Mouse (Mus musculus) heart, embryonic 15.5 days (tissue): ENCODE results near the gene Olfr1370. TPM values are rescaled to one million over a fixed set of nuclear protein-coding genes. Genes with fewer than 3 reads are reported as not detected.
"Not testable (repeated sequence)": the region's sequence is repeated elsewhere in the genome, so short reads cannot be mapped to it uniquely, and the experiment has no call there.

ENCODE experiments used
- ATAC-seq: fragments of 200-750 bp; cut with Nextera tagmentation; replicated peaks from 2 replicates; pipeline ENCODE4 v1.8.0; 2017; ENCODE audit warnings: low read depth, moderate TSS enrichment; ENCODE audit not compliant: insufficient number of reproducible peaks, insufficient read depth, low FRiP score
- H3K27ac ChIP-seq: fragments of 300-500 bp; sonication (generic); 2 replicates; pipeline ENCODE4 v1.5.1; 2015; ENCODE audit warnings: mild to moderate bottlenecking, inconsistent platforms
- H3K27me3 ChIP-seq: fragments of 300-500 bp; sonication (generic); 2 replicates; pipeline ENCODE4 v1.6.1; 2015; ENCODE audit warnings: inconsistent platforms
- H3K36me3 ChIP-seq: fragments of 300-500 bp; sonication (generic); 2 replicates; pipeline ENCODE4 v1.6.1; 2015; ENCODE audit warnings: mild to moderate bottlenecking, inconsistent platforms
- H3K4me1 ChIP-seq: fragments of 300-500 bp; sonication (generic); replicated peaks from 2 replicates; pipeline ENCODE4 v1.6.1; 2015; ENCODE audit warnings: inconsistent platforms
- H3K4me2 ChIP-seq: fragments of 300-500 bp; sonication (generic); 2 replicates; pipeline ENCODE4 v1.6.1; 2015; ENCODE audit warnings: inconsistent platforms, mild to moderate bottlenecking, moderate library complexity
- H3K4me3 ChIP-seq: fragments of 300-500 bp; sonication (generic); 2 replicates; pipeline ENCODE4 v1.5.1; 2015; ENCODE audit warnings: mild to moderate bottlenecking, inconsistent platforms
- H3K9ac ChIP-seq: fragments of 300-500 bp; sonication (generic); 2 replicates; pipeline ENCODE4 v1.6.1; 2015; ENCODE audit warnings: mild to moderate bottlenecking, inconsistent platforms
- H3K9me3 ChIP-seq: fragments of 300-500 bp; sonication (generic); replicated peaks from 2 replicates; pipeline ENCODE4 v1.6.1; 2016; ENCODE audit warnings: inconsistent platforms
- WGBS: fragments of 180-500 bp; shearing (Covaris S2); methylation state at CpG from one replicate; pipeline ENCODE4 v1.1.7; 2015; ENCODE audit warnings: mixed read lengths; 5-methylcytosine and 5-hydroxymethylcytosine counted together
- polyA plus RNA-seq: library from polyadenylated mRNA; unstranded; fragments of >200 nt; fragmentation: Nextera tagmentation; extraction: Ambion mirVana; gene quantifications from 2 replicates; pipeline ENCODE4 v1.2.1, GENCODE M21; 2015

Olfr1370 gene
- polyA plus RNA-seq = not detected in 2 replicates

- no peak within 1 kb of the TSS for H3K4me3 ChIP-seq
- H3K27ac ChIP-seq = no peak within 1 kb of the TSS
- no peaks in the 10 kb centered on the region for H3K4me1 ChIP-seq
- no peak for ATAC-seq
- H3K9me3 ChIP-seq = no peaks in the 10 kb centered on the region
- H3K36me3 ChIP-seq = no peaks in the 10 kb centered on the region
- no peak within 1 kb of the TSS for H3K4me2 ChIP-seq
- no peaks in the 10 kb centered on the region for H3K27me3 ChIP-seq
- WGBS = 71% methylated on average over 3 of the region's 3 CpGs
- no peak within 1 kb of the TSS for H3K9ac ChIP-seq
Measured at GRCm38 (mm10) chr13:21074847-21075246, at the start of gene Olfr1370. Gene Olfr1370, minus strand, starts transcription at chr13:21074947.

- Histone ChIP-seq H3K4me3 (no peak overlapping the region), H3K27me3 (no peaks in the 10 kb centered on the region), H3K4me1 (no peaks in the 10 kb centered on the region), H3K27ac (no peak overlapping the region), H3K9me3 (no peaks in the 10 kb centered on the region), H3K36me3 (no peaks in the 10 kb centered on the region), H3K4me2 (no peak overlapping the region), H3K9ac (no peak overlapping the region)
- 56% methylated on average over 4 of the region's 4 CpGs for WGBS
- ATAC-seq = no peak
Measured at GRCm38 (mm10) chr13:21114121-21114520, 39.4 kb upstream of the Olfr1370 start.

GRCm38 (mm10) chr13:21111183-21111582 is 36.4 kb upstream of the Olfr1370 start, which contains the start of gene Olfr1369-ps1:
Gene Olfr1369-ps1, plus strand, starts transcription at chr13:21111483.
- not testable (repeated sequence) for H3K27ac ChIP-seq, H3K36me3 ChIP-seq, H3K9me3 ChIP-seq, H3K27me3 ChIP-seq, H3K4me3 ChIP-seq, H3K9ac ChIP-seq, ATAC-seq, H3K4me2 ChIP-seq, H3K4me1 ChIP-seq
- WGBS = 71% methylated on average over 3 of the region's 3 CpGs

- no peak overlapping the region for H3K4me3 ChIP-seq
- H3K27me3 ChIP-seq = no peaks in the 10 kb centered on the region
- H3K4me2 ChIP-seq = no peak overlapping the region
- no peaks in the 10 kb centered on the region for H3K4me1 ChIP-seq
- no peak for ATAC-seq
- H3K9me3 ChIP-seq = no peaks in the 10 kb centered on the region
- no peaks in the 10 kb centered on the region for H3K36me3 ChIP-seq
- WGBS = 85% methylated on average over 6 of the region's 6 CpGs
- no peak overlapping the region for H3K27ac ChIP-seq
- no peak overlapping the region for H3K9ac ChIP-seq
Measured at GRCm38 (mm10) chr13:21110441-21110840, 35.7 kb upstream of the Olfr1370 start.

- no peaks in the 10 kb centered on the region for H3K4me1 ChIP-seq
- 74% methylated on average over 3 of the region's 3 CpGs for WGBS
- no peak overlapping the region for H3K4me2 ChIP-seq
- peak; percentile 35; the same call in 1 of the 2 replicates for ATAC-seq
- no peak overlapping the region for H3K9ac ChIP-seq
- no peaks in the 10 kb centered on the region for H3K36me3 ChIP-seq
- no peaks in the 10 kb centered on the region for H3K9me3 ChIP-seq
- no peak overlapping the region for H3K27ac ChIP-seq
- no peaks in the 10 kb centered on the region for H3K27me3 ChIP-seq
- H3K4me3 ChIP-seq = no peak overlapping the region
Measured at GRCm38 (mm10) chr13:21109759-21110158, 35.0 kb upstream of the Olfr1370 start.

- H3K9ac ChIP-seq = no peak overlapping the region
- no peaks in the 10 kb centered on the region for H3K27me3 ChIP-seq
- ATAC-seq = no peak
- no peaks in the 10 kb centered on the region for H3K9me3 ChIP-seq
- no peak overlapping the region for H3K27ac ChIP-seq
- H3K4me2 ChIP-seq = no peak overlapping the region
- H3K36me3 ChIP-seq = no peaks in the 10 kb centered on the region
- H3K4me1 ChIP-seq = no peaks in the 10 kb centered on the region
- WGBS = 58% methylated on average over 2 of the region's 2 CpGs
- H3K4me3 ChIP-seq = no peak overlapping the region
Measured at GRCm38 (mm10) chr13:21082686-21083085, 7.9 kb upstream of the Olfr1370 start.

GRCm38 (mm10) chr13:21066021-21066420 is 8.7 kb downstream of the Olfr1370 start:
- 76% methylated on average over 2 of the region's 2 CpGs for WGBS
- ATAC-seq = no peak
- H3K36me3 ChIP-seq = no peaks in the 10 kb centered on the region
- H3K4me1 ChIP-seq = no peaks in the 10 kb centered on the region
- H3K4me2 ChIP-seq = no peak overlapping the region
- H3K9me3 ChIP-seq = no peaks in the 10 kb centered on the region
- no peaks in the 10 kb centered on the region for H3K27me3 ChIP-seq
- H3K27ac ChIP-seq = no peak overlapping the region
- no peak overlapping the region for H3K4me3 ChIP-seq
- no peak overlapping the region for H3K9ac ChIP-seq

- Histone ChIP-seq H3K4me3 (no peak overlapping the region), H3K36me3 (no peaks in the 10 kb centered on the region), H3K4me2 (no peak overlapping the region), H3K27ac (no peak overlapping the region), H3K9ac (no peak overlapping the region), H3K9me3 (no peaks in the 10 kb centered on the region), H3K4me1 (no peaks in the 10 kb centered on the region), H3K27me3 (no peaks in the 10 kb centered on the region)
- WGBS = 36% methylated on average over 1 of the region's 1 CpGs
- ATAC-seq = no peak
Measured at GRCm38 (mm10) chr13:21050118-21050517, 24.6 kb downstream of the Olfr1370 start.

- 86% methylated on average over 2 of the region's 2 CpGs for WGBS
- Histone ChIP-seq H3K4me2 (no peak overlapping the region), H3K4me3 (no peak overlapping the region), H3K9ac (no peak overlapping the region), H3K9me3 (no peaks in the 10 kb centered on the region), H3K36me3 (no peaks in the 10 kb centered on the region), H3K27ac (no peak overlapping the region), H3K27me3 (no peaks in the 10 kb centered on the region), H3K4me1 (no peaks in the 10 kb centered on the region)
- no peak for ATAC-seq
Measured at GRCm38 (mm10) chr13:21040589-21041199, 34.1 kb downstream of the Olfr1370 start.

- no peak overlapping the region for H3K27ac ChIP-seq
- no peaks in the 10 kb centered on the region for H3K4me1 ChIP-seq
- H3K4me2 ChIP-seq = no peak overlapping the region
- no peaks in the 10 kb centered on the region for H3K36me3 ChIP-seq
- H3K9me3 ChIP-seq = no peaks in the 10 kb centered on the region
- no peak overlapping the region for H3K4me3 ChIP-seq
- no peak overlapping the region for H3K9ac ChIP-seq
- no peaks in the 10 kb centered on the region for H3K27me3 ChIP-seq
- no peak for ATAC-seq
Measured at GRCm38 (mm10) chr13:21035981-21036380, 38.8 kb downstream of the Olfr1370 start.

- H3K36me3 ChIP-seq = no peaks in the 10 kb centered on the region
- no peak overlapping the region for H3K4me3 ChIP-seq
- WGBS = 64% methylated on average over 3 of the region's 3 CpGs
- H3K4me1 ChIP-seq = no peaks in the 10 kb centered on the region
- no peaks in the 10 kb centered on the region for H3K9me3 ChIP-seq
- ATAC-seq = no peak
- H3K27ac ChIP-seq = no peak overlapping the region
- no peak overlapping the region for H3K4me2 ChIP-seq
- no peaks in the 10 kb centered on the region for H3K27me3 ChIP-seq
- no peak overlapping the region for H3K9ac ChIP-seq
Measured at GRCm38 (mm10) chr13:21035011-21035410, 39.7 kb downstream of the Olfr1370 start.

- ATAC-seq = no peak
- Histone ChIP-seq H3K9me3 (no peaks in the 10 kb centered on the region), H3K27me3 (no peaks in the 10 kb centered on the region), H3K27ac (no peak overlapping the region), H3K4me1 (no peaks in the 10 kb centered on the region), H3K36me3 (no peaks in the 10 kb centered on the region), H3K4me2 (no peak overlapping the region), H3K4me3 (no peak overlapping the region), H3K9ac (no peak overlapping the region)
- 76% methylated on average over 3 of the region's 3 CpGs for WGBS
Measured at GRCm38 (mm10) chr13:21033176-21033575, 41.6 kb downstream of the Olfr1370 start.
